Mouse (Mus musculus) MEL (cell line): Measurements from ENCODE around the gene Pigl. TPM values are rescaled to one million over a fixed set of nuclear protein-coding genes. Genes with fewer than 3 reads are reported as not detected.

Source experiments
- DNase-seq: peaks from one replicate; pipeline ENCODE4 v3.0.0; 2011; ENCODE audit warnings: low read depth, low spot score
- H3K27ac ChIP-seq: 2 replicates; pipeline ENCODE4 v1.5.1; 2012; ENCODE audit warnings: low read depth, mild to moderate bottlenecking, control low read depth, low read length, moderate library complexity; ENCODE audit not compliant: control insufficient read depth
- H3K27me3 ChIP-seq, 2 experiments: fragments of 150-350 bp in 1 of 2; sonication (generic) in 1 of 2; 2 replicates each; pipeline ENCODE4 v1.6.1; 2012; ENCODE audit warnings: low read length in 2 of 2, mild to moderate bottlenecking in 2 of 2, improper control_type of control experiment in 1 of 2, moderate library complexity in 1 of 2; ENCODE audit not compliant: insufficient read depth in 2 of 2, control insufficient read depth in 1 of 2
- H3K36me3 ChIP-seq, 2 experiments: 2 replicates each; pipeline ENCODE4 v1.6.1; 2012 to 2014; ENCODE audit warnings: low read length in 2 of 2, improper control_type of control experiment in 1 of 2, inconsistent platforms in 1 of 2, mild to moderate bottlenecking in 1 of 2; ENCODE audit not compliant: insufficient read depth in 2 of 2, control insufficient read depth in 1 of 2
- H3K4me1 ChIP-seq, 2 experiments: fragments of 150-350 bp in 1 of 2; sonication (generic) in 1 of 2; 2 replicates each; pipeline ENCODE4 v1.6.1; 2012; ENCODE audit warnings: low read length in 2 of 2, improper control_type of control experiment in 1 of 2, mild to moderate bottlenecking in 1 of 2; ENCODE audit not compliant: insufficient read depth in 2 of 2, control insufficient read depth in 1 of 2
- H3K4me3 ChIP-seq, 2 experiments: fragments of 150-350 bp in 1 of 2; sonication (generic) in 1 of 2; 2 replicates each; pipeline ENCODE4 v1.5.1; 2012; ENCODE audit warnings: low read depth in 2 of 2, low read length in 2 of 2, mild to moderate bottlenecking in 2 of 2, moderate library complexity in 2 of 2, control low read depth in 1 of 2, improper control_type of control experiment in 1 of 2; ENCODE audit not compliant: control insufficient read depth in 1 of 2, insufficient read depth in 1 of 2
- H3K79me2 ChIP-seq: 2 replicates; pipeline ENCODE4 v1.6.1; 2012; ENCODE audit warnings: mild to moderate bottlenecking, low read length, moderate library complexity; ENCODE audit not compliant: control insufficient read depth, poor library complexity, insufficient read depth
- H3K9ac ChIP-seq: 2 replicates; pipeline ENCODE4 v1.6.1; 2012; ENCODE audit warnings: low read depth, mild to moderate bottlenecking, control low read depth, low read length, moderate library complexity; ENCODE audit not compliant: control insufficient read depth, poor library complexity, severe bottlenecking
- H3K9me3 ChIP-seq: fragments of 150-350 bp; sonication (generic); replicated peaks from 2 replicates; pipeline ENCODE4 v1.6.1; 2012; ENCODE audit warnings: mild to moderate bottlenecking, low read length, improper control_type of control experiment, moderate library complexity; ENCODE audit not compliant: insufficient read depth
- BHLHE40 ChIP-seq: IDR thresholded peaks from 2 replicates; pipeline ENCODE4 v1.6.1; 2012; ENCODE audit warnings: low read depth, mild to moderate bottlenecking, inconsistent platforms, low read length, improper control_type of control experiment, borderline replicate concordance
- CHD1 ChIP-seq: IDR thresholded peaks from 2 replicates; pipeline ENCODE4 v1.6.1; 2012; ENCODE audit warnings: low read depth, mild to moderate bottlenecking, inconsistent platforms, low read length, improper control_type of control experiment
- CHD2 ChIP-seq: IDR thresholded peaks from 2 replicates; pipeline ENCODE4 v1.6.1; 2011; ENCODE audit warnings: low read length, improper control_type of control experiment
- CTCF ChIP-seq, 3 experiments: IDR thresholded peaks in 2 of 3; conservative IDR thresholded peaks in 1 of 3; 2 replicates each; pipeline ENCODE4 v1.5.1; 2011 to 2012; ENCODE audit warnings: low read length in 3 of 3, low read depth in 2 of 3, mild to moderate bottlenecking in 2 of 3, improper control_type of control experiment in 1 of 3, inconsistent platforms in 1 of 3, mixed read lengths in 1 of 3, moderate library complexity in 1 of 3; ENCODE audit not compliant: control insufficient read depth in 1 of 3, insufficient read depth in 1 of 3, poor library complexity in 1 of 3, severe bottlenecking in 1 of 3
- E2F4 ChIP-seq: IDR thresholded peaks from 2 replicates; pipeline ENCODE4 v1.6.1; 2011; ENCODE audit warnings: low read depth, low read length, improper control_type of control experiment, borderline replicate concordance
- ELF1 ChIP-seq: IDR thresholded peaks from 2 replicates; pipeline ENCODE4 v1.6.1; 2014; ENCODE audit warnings: low read depth, mild to moderate bottlenecking, inconsistent platforms, low read length, improper control_type of control experiment, moderate library complexity
- EP300 ChIP-seq, 2 experiments: IDR thresholded peaks; 2 replicates each; pipeline ENCODE4 v1.6.1; 2011; ENCODE audit warnings: improper control_type of control experiment in 2 of 2, low read length in 2 of 2, low read depth in 1 of 2, mild to moderate bottlenecking in 1 of 2
- ETS1 ChIP-seq: IDR thresholded peaks from 2 replicates; pipeline ENCODE4 v1.6.1; 2012; ENCODE audit warnings: low read depth, mild to moderate bottlenecking, inconsistent platforms, low read length, improper control_type of control experiment, moderate library complexity
- GABPA ChIP-seq: IDR thresholded peaks from 2 replicates; pipeline ENCODE4 v1.6.1; 2012; ENCODE audit warnings: low read depth, mild to moderate bottlenecking, inconsistent platforms, low read length, improper control_type of control experiment, moderate library complexity
- GATA1 ChIP-seq: IDR thresholded peaks from 2 replicates; pipeline ENCODE4 v1.6.1; 2011; ENCODE audit warnings: low read depth, low read length, improper control_type of control experiment
- HCFC1 ChIP-seq: IDR thresholded peaks from 2 replicates; pipeline ENCODE4 v1.6.1; 2012; ENCODE audit warnings: low read depth, mild to moderate bottlenecking, inconsistent platforms, low read length, improper control_type of control experiment, moderate library complexity
- JUND ChIP-seq: IDR thresholded peaks from 2 replicates; pipeline ENCODE4 v1.6.1; 2011; ENCODE audit warnings: low read depth, mild to moderate bottlenecking, improper control_type of control experiment, low read length
- KAT2A ChIP-seq: conservative IDR thresholded peaks from 2 replicates; pipeline ENCODE4 v1.6.1; 2012; ENCODE audit warnings: low read depth, low read length, improper control_type of control experiment, inconsistent platforms
- MAFK ChIP-seq: IDR thresholded peaks from 2 replicates; pipeline ENCODE4 v1.6.1; 2011; ENCODE audit warnings: low read depth, mild to moderate bottlenecking, low read length, improper control_type of control experiment, borderline replicate concordance
- MAX ChIP-seq: IDR thresholded peaks from 2 replicates; pipeline ENCODE4 v1.6.1; 2011; ENCODE audit warnings: low read length, improper control_type of control experiment
- MAZ ChIP-seq: IDR thresholded peaks from 2 replicates; pipeline ENCODE4 v1.6.1; 2012; ENCODE audit warnings: low read depth, mild to moderate bottlenecking, inconsistent platforms, low read length, improper control_type of control experiment
- MEF2A ChIP-seq: IDR thresholded peaks from 2 replicates; pipeline ENCODE4 v1.6.1; 2014; ENCODE audit warnings: low read depth, mild to moderate bottlenecking, inconsistent platforms, low read length, improper control_type of control experiment; ENCODE audit not compliant: poor library complexity, insufficient replicate concordance, severe bottlenecking; ENCODE audit errors: extremely low read depth
- MXI1 ChIP-seq: IDR thresholded peaks from 2 replicates; pipeline ENCODE4 v1.6.1; 2011; ENCODE audit warnings: mild to moderate bottlenecking, low read depth, low read length, improper control_type of control experiment
- MYB ChIP-seq: IDR thresholded peaks from 2 replicates; pipeline ENCODE4 v1.6.1; 2011; ENCODE audit warnings: mild to moderate bottlenecking, low read depth, low read length, improper control_type of control experiment
- MYC ChIP-seq: IDR thresholded peaks from 2 replicates; pipeline ENCODE4 v1.6.1; 2011; ENCODE audit warnings: low read depth, mild to moderate bottlenecking, low read length, improper control_type of control experiment, moderate library complexity
- NELFE ChIP-seq: IDR thresholded peaks from 2 replicates; pipeline ENCODE4 v1.6.1; 2011; ENCODE audit warnings: low read depth, low read length, improper control_type of control experiment
- NRF1 ChIP-seq: IDR thresholded peaks from 2 replicates; pipeline ENCODE4 v1.6.1; 2014; ENCODE audit warnings: low read depth, mild to moderate bottlenecking, inconsistent platforms, low read length, improper control_type of control experiment, moderate library complexity; ENCODE audit not compliant: poor library complexity, insufficient read depth, severe bottlenecking
- POLR2A ChIP-seq, 2 experiments: IDR thresholded peaks; 2 replicates each; pipeline ENCODE4 v1.6.1; 2011 to 2012; ENCODE audit warnings: low read length in 2 of 2, mild to moderate bottlenecking in 2 of 2, control low read depth in 1 of 2, improper control_type of control experiment in 1 of 2, low read depth in 1 of 2, moderate library complexity in 1 of 2; ENCODE audit not compliant: control insufficient read depth in 1 of 2, insufficient read depth in 1 of 2, poor library complexity in 1 of 2
- POLR2AphosphoS2 ChIP-seq: IDR thresholded peaks from 2 replicates; pipeline ENCODE4 v1.6.1; 2011; ENCODE audit warnings: low read length, improper control_type of control experiment
- POLR2AphosphoS5 ChIP-seq: IDR thresholded peaks from 2 replicates; pipeline ENCODE4 v1.6.1; 2012; ENCODE audit warnings: low read depth, borderline replicate concordance, mild to moderate bottlenecking, inconsistent platforms, low read length, moderate library complexity, mixed read lengths
- RCOR1 ChIP-seq: IDR thresholded peaks from 2 replicates; pipeline ENCODE4 v1.6.1; 2012; ENCODE audit warnings: low read depth, mild to moderate bottlenecking, inconsistent platforms, low read length, improper control_type of control experiment
- SIN3A ChIP-seq: IDR thresholded peaks from 2 replicates; pipeline ENCODE4 v1.6.1; 2012; ENCODE audit warnings: low read length, improper control_type of control experiment, inconsistent platforms
- TAL1 ChIP-seq: IDR thresholded peaks from 2 replicates; pipeline ENCODE4 v1.6.1; 2012; ENCODE audit warnings: mild to moderate bottlenecking, inconsistent platforms, low read length, moderate library complexity, mixed read lengths
- TBP ChIP-seq: IDR thresholded peaks from 2 replicates; pipeline ENCODE4 v1.8.0; 2011; ENCODE audit warnings: low read depth, low read length, improper control_type of control experiment
- TCF12 ChIP-seq: IDR thresholded peaks from 2 replicates; pipeline ENCODE4 v1.6.1; 2014; ENCODE audit warnings: low read depth, mild to moderate bottlenecking, inconsistent platforms, low read length, improper control_type of control experiment, moderate library complexity
- UBTF ChIP-seq: IDR thresholded peaks from 2 replicates; pipeline ENCODE4 v1.6.1; 2012; ENCODE audit warnings: low read depth, mild to moderate bottlenecking, inconsistent platforms, low read length, improper control_type of control experiment, moderate library complexity, borderline replicate concordance; ENCODE audit not compliant: insufficient read depth
- USF1 ChIP-seq: IDR thresholded peaks from 2 replicates; pipeline ENCODE4 v1.6.1; 2014; ENCODE audit warnings: low read depth, mild to moderate bottlenecking, inconsistent platforms, low read length, improper control_type of control experiment, moderate library complexity
- ZC3H11A ChIP-seq: IDR thresholded peaks from 2 replicates; pipeline ENCODE4 v1.6.1; 2012; ENCODE audit warnings: low read depth, mild to moderate bottlenecking, inconsistent platforms, low read length, improper control_type of control experiment
- ZKSCAN1 ChIP-seq: IDR thresholded peaks from 2 replicates; pipeline ENCODE4 v1.6.1; 2012; ENCODE audit warnings: low read depth, mild to moderate bottlenecking, inconsistent platforms, low read length, improper control_type of control experiment, moderate library complexity
- ZNF384 ChIP-seq: IDR thresholded peaks from 2 replicates; pipeline ENCODE4 v1.6.1; 2012; ENCODE audit warnings: low read depth, mild to moderate bottlenecking, inconsistent platforms, low read length, improper control_type of control experiment
- polyA plus RNA-seq, 2 experiments: library from polyadenylated mRNA; stranded (reverse) in 1 of 2; unstranded in 1 of 2; fragments of >175 nt in 1 of 2; fragments of >200 nt in 1 of 2; gene quantifications; 2 replicates each; pipeline versions ENCODE4 v1.2.1 to v1.2.4; 2012; ENCODE audit warnings: low replicate concordance in 2 of 2, low read depth in 1 of 2; ENCODE audit not compliant: insufficient read length in 2 of 2, insufficient read depth in 1 of 2, missing spikeins in 1 of 2
- total RNA-seq: library from RNA; depleted of rRNA; stranded (reverse); fragments of 300-350 nt; gene quantifications from 2 replicates; pipeline ENCODE4 v1.2.3, GENCODE M21; 2012

The Pigl gene
- total and polyA plus RNA-seq, 3 experiments: 2.0 to 4.1 TPM; not detected in 1

GRCm38 (mm10) chr11:62537590-62537989 lies 79.3 kb downstream of the Pigl start:
- Histone ChIP-seq H3K27ac (peak overlapping the region; percentile 42), H3K4me3 (peak overlapping the region; percentile 58 to 61), H3K9ac (peak overlapping the region; percentile 100), H3K4me1 (peaks cover 4 to 6% of the 10 kb centered on the region in 2 experiments), H3K27me3 (no peaks in the 10 kb centered on the region), H3K36me3 (peaks cover 14 to 16% of the 10 kb centered on the region in 2 experiments), H3K79me2 (peaks cover 28% of the 10 kb centered on the region), H3K9me3 (no peaks in the 10 kb centered on the region)
- TF ChIP-seq CTCF (IDR thresholded peaks at IDR 0.05 in 2 of 3, conservative IDR thresholded peaks at IDR 0.05 in 1 of 3; ENCODE audit: control insufficient read depth in 1 of 3, insufficient read depth in 1 of 3, low read depth in 2 of 3, low read length in 3 of 3, poor library complexity in 1 of 3, severe bottlenecking in 1 of 3): no peak
- TF ChIP-seq POLR2AphosphoS5: no peak
- TF ChIP-seq NRF1: no peak
- TF ChIP-seq TAL1: peak; percentile 36
- no peak for TF ChIP-seq E2F4
- TF ChIP-seq TCF12: no peak
- TF ChIP-seq CHD2: no peak
- TF ChIP-seq HCFC1: no peak
- no peak for TF ChIP-seq ZC3H11A
- peak; percentile 93 for TF ChIP-seq MXI1
- peak in 1 of 2 experiments; percentile 38; a peak in 2 of 4 replicates for TF ChIP-seq POLR2A (IDR thresholded peaks at IDR 0.05; ENCODE audit: control insufficient read depth in 1 of 2, insufficient read depth in 1 of 2, low read depth in 1 of 2, low read length in 2 of 2, poor library complexity in 1 of 2)
- peak in 1 of 2 experiments; percentile 29; a peak in 1 of 4 replicates for TF ChIP-seq EP300 (IDR thresholded peaks at IDR 0.05; ENCODE audit: low read depth in 1 of 2, low read length in 2 of 2)
- TF ChIP-seq RCOR1: peak; percentile 64
- no peak for TF ChIP-seq GABPA
- TF ChIP-seq ETS1: no peak; the same call in 1 of the 2 replicates
- peak; percentile 96 for TF ChIP-seq MYC
- TF ChIP-seq POLR2AphosphoS2: no peak
- TF ChIP-seq CHD1: no peak
- no peak for TF ChIP-seq ZKSCAN1
- TF ChIP-seq KAT2A: peak; percentile 43; the same call in 1 of the 2 replicates
- TF ChIP-seq MAX: peak; percentile 87
- TF ChIP-seq BHLHE40: no peak
- no peak for TF ChIP-seq MYB
- no peak; the same call in 1 of the 2 replicates for TF ChIP-seq GATA1
- TF ChIP-seq UBTF: no peak
- no peak for TF ChIP-seq ZNF384
- no peak for TF ChIP-seq ELF1
- no peak for TF ChIP-seq JUND
- peak; percentile 35 for TF ChIP-seq SIN3A
- TF ChIP-seq USF1: no peak
- TF ChIP-seq TBP: peak; percentile 61
- TF ChIP-seq NELFE: no peak
- peak; percentile 31; the same call in 1 of the 2 replicates for TF ChIP-seq MAZ
- TF ChIP-seq MAFK: no peak
- no peak for TF ChIP-seq MEF2A
- DNase-seq: peak; percentile 85
